Mouse (Mus musculus) heart, adult 2 months (tissue): ENCODE results near the gene Abcc1.

Experiments
- CTCF ChIP-seq: fragments of 200-600 bp; IDR thresholded peaks from 2 replicates; pipeline ENCODE4 v1.8.1; 2022; ENCODE audit warnings: antibody characterized with exemption, mild to moderate bottlenecking, moderate library complexity
- EP300 ChIP-seq: fragments of 200-500 bp; IDR thresholded peaks from 2 replicates; pipeline ENCODE4 v1.6.1; 2011; ENCODE audit warnings: low read depth, low read length, control low read depth; ENCODE audit not compliant: insufficient read depth
- POLR2A ChIP-seq: fragments of 200-500 bp; IDR thresholded peaks from 2 replicates; pipeline ENCODE4 v1.6.1; 2011; ENCODE audit warnings: mild to moderate bottlenecking, low read depth, low read length, control low read depth; ENCODE audit not compliant: insufficient read depth

DNA sequence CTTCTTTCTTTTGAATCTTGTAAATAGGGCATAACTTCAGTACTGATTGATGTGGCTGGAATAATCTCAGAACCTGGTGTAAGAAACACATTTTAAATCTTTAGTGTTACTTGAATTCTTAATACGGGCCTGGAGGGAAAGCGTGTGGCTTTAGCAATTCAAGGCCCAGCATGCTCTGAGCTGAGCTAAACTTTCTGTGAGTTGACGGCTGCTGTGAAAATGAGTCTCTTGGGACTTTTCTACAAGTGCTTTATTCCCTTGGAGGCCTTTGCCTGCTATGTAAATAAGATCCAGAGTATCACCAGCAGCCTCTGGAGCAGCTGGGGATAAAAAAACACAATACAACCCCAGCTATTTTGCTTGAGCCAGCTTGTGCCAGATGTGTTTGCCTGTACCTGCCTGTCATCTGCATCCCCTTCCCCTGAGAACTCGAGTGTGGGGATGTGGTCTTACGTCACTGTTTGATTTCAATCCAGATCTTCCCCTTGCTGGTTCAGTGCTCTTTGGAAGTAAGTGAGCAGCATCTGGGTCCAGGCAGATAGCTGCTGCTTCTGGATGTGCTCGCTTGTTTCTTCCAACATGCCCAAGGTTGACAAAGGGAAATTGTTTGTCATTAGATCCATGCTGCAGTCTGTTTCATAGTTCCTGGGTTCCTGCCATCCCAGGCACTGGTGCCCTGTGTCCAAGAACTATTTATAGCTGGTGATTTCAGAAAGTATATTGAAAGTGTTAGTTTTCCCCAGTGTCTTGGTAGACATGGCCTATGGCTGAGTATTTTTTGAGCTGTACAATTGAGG, 82.9 kb downstream of the Abcc1 start:
- TF ChIP-seq CTCF (no peak), POLR2A (no peak), EP300 (peak; percentile 66; the same call in 1 of the 2 replicates)
